Mouse (Mus musculus) limb, embryonic 15.5 days (tissue): ENCODE measurements at regions not wholly inside any gene's neighbourhood (a gene's known extent, or its start where the extent isn't known, plus 50 kb on each side); places are given as distances from the start of the nearest gene placed in this dataset.

ENCODE experiments used
- ATAC-seq: fragments of 200-750 bp; cut with Nextera tagmentation; 2 replicates; pipeline ENCODE4 v1.8.0; 2017; ENCODE audit warnings: low read depth, moderate TSS enrichment; ENCODE audit not compliant: insufficient number of reproducible peaks, low FRiP score, low TSS enrichment
- H3K27ac ChIP-seq: fragments of 300-500 bp; sonication (generic); 2 replicates; pipeline ENCODE4 v1.5.1; 2015; ENCODE audit warnings: moderate library complexity, mild to moderate bottlenecking, inconsistent platforms
- H3K27me3 ChIP-seq: fragments of 300-500 bp; sonication (generic); 2 replicates; pipeline ENCODE4 v1.6.1; 2015; ENCODE audit warnings: inconsistent platforms
- H3K36me3 ChIP-seq: fragments of 300-500 bp; sonication (generic); 2 replicates; pipeline ENCODE4 v1.6.1; 2015; ENCODE audit warnings: inconsistent platforms
- H3K4me1 ChIP-seq: fragments of 300-500 bp; sonication (generic); 2 replicates; pipeline ENCODE4 v1.6.1; 2015; ENCODE audit warnings: inconsistent platforms
- H3K4me2 ChIP-seq: fragments of 300-500 bp; sonication (generic); 2 replicates; pipeline ENCODE4 v1.6.1; 2015; ENCODE audit warnings: mild to moderate bottlenecking, inconsistent platforms
- H3K4me3 ChIP-seq: fragments of 300-500 bp; sonication (generic); 2 replicates; pipeline ENCODE4 v1.5.1; 2015; ENCODE audit warnings: mild to moderate bottlenecking, inconsistent platforms
- H3K9ac ChIP-seq: fragments of 300-500 bp; sonication (generic); 2 replicates; pipeline ENCODE4 v1.6.1; 2015; ENCODE audit warnings: inconsistent platforms
- H3K9me3 ChIP-seq: fragments of 300-500 bp; sonication (generic); 2 replicates; pipeline ENCODE4 v1.6.1; 2016; ENCODE audit warnings: inconsistent platforms
- WGBS: fragments of 180-500 bp; shearing (Covaris S2); methylation state at CpG from one replicate; pipeline ENCODE4 v1.1.7; 2015; 5-methylcytosine and 5-hydroxymethylcytosine counted together

DNA sequence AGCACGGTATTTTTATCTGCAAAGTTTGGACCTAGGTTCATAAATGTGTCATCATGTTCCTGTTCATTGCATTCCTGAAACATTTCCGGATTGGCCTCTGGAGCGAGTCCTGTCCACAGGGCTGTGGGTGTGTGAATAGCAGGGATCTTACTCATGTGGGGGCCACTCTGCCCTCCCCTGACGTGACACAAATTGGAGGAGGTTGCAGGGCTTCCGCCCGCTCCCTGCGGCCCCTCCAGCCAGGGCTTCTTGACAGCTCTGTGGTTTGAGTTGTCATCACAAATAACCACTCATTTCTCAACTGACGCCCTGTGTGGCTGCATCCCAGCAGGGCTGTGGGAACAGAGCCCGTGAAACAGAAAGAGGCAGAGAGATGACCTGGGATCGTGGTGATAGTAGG, 619.9 kb upstream of the Sall1 start:
- H3K36me3 ChIP-seq: no peaks in the 10 kb centered on the region
- H3K4me2 ChIP-seq: no peak overlapping the region
- no peak for ATAC-seq
- no peak overlapping the region for H3K27ac ChIP-seq
- WGBS: 37% methylated on average over 10 of the region's 10 CpGs
- H3K9ac ChIP-seq: no peak overlapping the region
- H3K4me3 ChIP-seq: no peak overlapping the region
- H3K9me3 ChIP-seq: no peaks in the 10 kb centered on the region
- H3K4me1 ChIP-seq: peaks cover 10% of the 10 kb centered on the region; the same call in 1 of the 2 replicates
- H3K27me3 ChIP-seq: peaks cover 16% of the 10 kb centered on the region

DNA sequence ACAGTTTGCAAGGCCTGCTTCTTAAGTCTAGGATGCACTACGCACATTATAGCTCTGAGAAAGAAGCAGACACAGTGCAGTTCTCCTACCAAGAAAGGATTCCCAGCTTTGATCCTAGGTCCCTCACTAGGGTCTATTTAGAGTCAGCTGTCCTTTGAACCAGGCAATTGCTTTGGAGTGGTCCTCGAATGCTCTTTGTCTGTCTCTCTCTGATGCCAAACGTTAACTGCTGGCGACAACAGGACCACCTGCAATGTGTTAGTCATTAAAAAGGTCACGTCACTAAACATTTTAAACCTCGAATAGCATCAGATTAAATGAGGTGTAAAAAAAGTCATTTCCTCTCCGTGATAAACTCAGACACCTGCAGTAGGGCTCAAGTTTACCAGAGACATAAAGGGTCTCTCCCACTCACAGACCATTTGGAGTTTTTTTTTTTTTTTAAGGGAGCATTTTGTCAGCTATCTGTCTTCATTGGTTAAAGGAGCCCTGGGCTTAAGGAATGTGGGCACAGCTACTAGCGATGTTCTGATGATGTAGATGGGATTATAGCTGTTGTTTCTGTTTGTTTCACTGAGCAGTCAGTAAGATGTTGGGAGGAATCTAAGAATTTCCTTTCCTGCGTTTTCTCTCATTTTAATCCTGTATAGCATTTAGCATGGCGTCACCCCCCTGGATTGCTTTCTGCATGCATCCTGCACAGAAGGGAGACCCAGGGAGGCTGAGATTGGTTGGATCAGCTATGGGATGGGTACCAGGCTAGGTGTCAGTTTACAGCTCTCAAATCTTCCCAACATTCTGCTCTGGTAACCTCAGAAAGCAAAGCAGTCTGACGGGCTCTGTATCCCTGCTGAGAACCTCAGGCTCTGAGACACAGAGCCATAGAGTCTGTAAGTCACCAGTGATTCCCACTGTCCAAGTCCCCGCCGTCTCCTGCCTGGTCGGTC, 615.3 kb upstream of the Sall1 start:
- 16% methylated on average over 14 of the region's 14 CpGs for WGBS
- peaks cover 36% of the 10 kb centered on the region for H3K27me3 ChIP-seq
- no peak overlapping the region for H3K4me2 ChIP-seq
- no peak overlapping the region for H3K27ac ChIP-seq
- ATAC-seq: no peak
- H3K36me3 ChIP-seq: no peaks in the 10 kb centered on the region
- no peaks in the 10 kb centered on the region for H3K9me3 ChIP-seq
- H3K9ac ChIP-seq: no peak overlapping the region
- peaks cover 19% of the 10 kb centered on the region; the same call in 1 of the 2 replicates for H3K4me1 ChIP-seq
- no peak overlapping the region for H3K4me3 ChIP-seq

DNA sequence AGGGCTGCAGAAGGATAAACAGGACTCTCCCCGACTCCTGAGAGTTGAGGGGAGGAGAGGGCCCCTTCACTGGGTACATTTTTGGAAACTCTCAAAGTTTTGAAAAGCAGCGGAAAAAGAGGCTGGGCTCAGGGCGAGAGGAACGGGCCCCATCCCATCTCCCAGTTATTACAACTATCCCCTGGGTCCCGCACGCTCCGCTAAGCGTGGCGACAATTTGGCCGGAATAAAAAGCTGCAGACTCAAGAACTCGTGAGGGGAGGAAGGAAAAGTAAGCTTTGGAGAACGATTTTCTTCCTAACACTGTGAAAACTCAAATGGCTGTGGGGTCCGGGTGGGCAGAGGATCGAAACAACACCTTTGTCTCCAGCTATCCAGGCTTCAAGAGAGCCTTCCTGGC, 611.4 kb upstream of the Sall1 start:
- H3K4me3 ChIP-seq: peak overlapping the region; percentile 13; the same call in 1 of the 2 replicates

DNA sequence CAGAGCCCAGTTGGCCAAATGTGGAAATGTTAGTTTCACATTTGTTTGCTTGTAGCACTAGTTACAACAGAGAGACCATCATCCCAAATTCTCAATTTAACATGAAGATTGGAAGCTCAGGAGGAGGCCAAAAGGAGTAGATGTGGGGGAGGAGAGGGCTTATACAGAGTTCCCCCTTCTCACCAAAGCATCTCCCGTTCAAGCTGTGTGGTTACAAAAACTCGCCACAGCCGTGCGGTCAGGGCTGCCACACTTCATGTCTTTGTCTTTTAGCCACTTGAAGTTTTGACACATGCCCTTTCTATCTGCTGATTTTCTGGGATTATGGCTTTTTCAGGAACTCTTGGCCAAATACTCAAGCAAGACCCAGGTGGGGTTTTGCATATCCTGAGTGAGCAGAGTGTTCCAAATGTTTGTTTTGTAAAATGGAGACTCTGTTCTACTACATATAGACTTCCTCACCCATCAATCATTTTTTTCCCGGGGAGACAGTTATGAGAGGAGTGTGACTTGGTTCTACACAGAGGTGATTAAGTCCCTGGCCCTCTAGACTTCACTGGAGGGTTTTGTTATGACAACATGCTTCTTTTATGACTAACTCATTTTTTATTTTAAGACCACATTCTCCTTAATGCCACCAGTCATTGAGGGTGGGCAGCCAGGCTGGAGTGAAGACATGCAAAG, 605.4 kb upstream of the Sall1 start:
- H3K4me2 ChIP-seq: no peak overlapping the region
- WGBS: 73% methylated on average over 5 of the region's 5 CpGs
- H3K9me3 ChIP-seq: no peaks in the 10 kb centered on the region
- H3K4me1 ChIP-seq: no peaks in the 10 kb centered on the region
- peaks cover 38% of the 10 kb centered on the region for H3K27me3 ChIP-seq
- H3K4me3 ChIP-seq: no peak overlapping the region
- no peak overlapping the region for H3K9ac ChIP-seq
- no peak overlapping the region for H3K27ac ChIP-seq
- no peaks in the 10 kb centered on the region for H3K36me3 ChIP-seq
- no peak for ATAC-seq

More for the DNA sequence above, 611.4 kb upstream of the Sall1 start:
- H3K9ac ChIP-seq: no peak overlapping the region
- 41% methylated on average over 14 of the region's 14 CpGs for WGBS
- peak overlapping the region; percentile 28 for H3K27ac ChIP-seq
- peaks cover 56% of the 10 kb centered on the region for H3K27me3 ChIP-seq
- ATAC-seq: no peak
- H3K36me3 ChIP-seq: no peaks in the 10 kb centered on the region
- peak overlapping the region; percentile 22 for H3K4me2 ChIP-seq
- no peaks in the 10 kb centered on the region for H3K9me3 ChIP-seq
- H3K4me1 ChIP-seq: peaks cover 15% of the 10 kb centered on the region; the same call in 1 of the 2 replicates

DNA sequence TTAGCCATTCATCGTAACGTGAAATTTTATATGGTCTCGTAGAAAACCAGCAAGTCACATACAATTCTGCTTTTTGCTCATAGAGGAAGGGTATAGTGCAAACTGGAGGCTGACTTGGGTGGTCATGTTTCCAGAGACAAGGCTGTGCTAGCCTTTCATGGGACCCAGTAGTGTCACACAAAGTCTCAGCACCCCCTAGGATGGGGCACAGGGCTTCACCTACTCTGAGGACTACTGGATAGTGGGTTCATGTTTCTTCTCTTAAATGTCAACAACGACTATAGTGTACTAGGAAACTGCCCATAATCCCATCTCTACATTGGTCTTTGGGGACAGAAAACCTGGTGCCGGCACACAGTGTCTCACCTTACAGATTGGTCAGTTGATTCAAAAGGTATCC, 603.0 kb upstream of the Sall1 start:
- Histone ChIP-seq H3K27me3 (peaks cover 46% of the 10 kb centered on the region), H3K4me2 (no peak overlapping the region), H3K9me3 (no peaks in the 10 kb centered on the region), H3K9ac (no peak overlapping the region), H3K36me3 (no peaks in the 10 kb centered on the region), H3K27ac (no peak overlapping the region), H3K4me1 (no peaks in the 10 kb centered on the region), H3K4me3 (no peak overlapping the region)
- WGBS: 51% methylated on average over 5 of the region's 5 CpGs
- ATAC-seq: no peak

DNA sequence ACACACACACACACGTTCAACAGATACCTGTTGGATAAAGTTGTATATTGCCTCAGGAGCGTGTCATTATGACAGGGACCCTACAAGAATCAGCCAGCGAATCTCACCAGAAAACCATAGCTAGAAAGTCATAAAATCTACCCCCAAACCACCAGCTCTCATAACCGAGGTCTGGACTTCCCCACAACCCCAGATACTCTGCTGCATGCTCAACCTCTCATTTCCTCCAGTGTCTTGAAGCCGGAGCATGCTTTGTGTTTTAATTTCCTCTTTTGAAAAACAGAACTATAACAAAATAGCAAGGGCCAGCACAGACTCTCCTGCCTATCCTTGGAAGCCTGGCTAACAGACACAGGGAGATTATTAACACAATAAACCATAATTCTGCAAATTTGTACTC, 597.4 kb upstream of the Sall1 start:
- Histone ChIP-seq H3K27ac (no peak overlapping the region), H3K4me2 (no peak overlapping the region), H3K9me3 (no peaks in the 10 kb centered on the region), H3K9ac (no peak overlapping the region), H3K27me3 (peaks cover 39% of the 10 kb centered on the region; the same call in 1 of the 2 replicates), H3K36me3 (no peaks in the 10 kb centered on the region), H3K4me1 (no peaks in the 10 kb centered on the region), H3K4me3 (no peak overlapping the region)
- WGBS: 42% methylated on average over 5 of the region's 5 CpGs
- ATAC-seq: no peak

DNA sequence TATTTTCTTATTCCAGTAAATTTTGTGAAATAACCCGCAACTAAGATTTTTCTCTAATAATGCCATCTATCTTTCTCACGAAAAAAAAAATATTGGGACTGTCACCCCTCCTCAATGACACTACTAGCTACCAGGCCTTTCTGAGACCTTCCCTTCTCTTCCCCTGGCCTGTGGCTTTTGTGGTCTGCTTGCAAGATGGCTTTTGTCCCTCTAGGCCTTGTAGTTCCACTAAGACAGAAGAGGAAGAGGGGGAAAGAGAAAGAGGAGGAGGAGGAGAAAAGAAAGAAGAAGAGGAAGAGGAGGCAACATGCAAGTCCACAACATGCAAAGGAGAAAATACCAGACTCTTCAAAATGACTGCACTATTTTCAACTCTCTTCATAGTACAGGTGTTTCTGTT, 590.9 kb upstream of the Sall1 start:
- Histone ChIP-seq H3K4me1 (no peaks in the 10 kb centered on the region), H3K36me3 (no peaks in the 10 kb centered on the region), H3K9ac (no peak overlapping the region), H3K9me3 (no peaks in the 10 kb centered on the region), H3K4me3 (no peak overlapping the region), H3K27me3 (peaks cover 45% of the 10 kb centered on the region), H3K27ac (no peak overlapping the region), H3K4me2 (no peak overlapping the region)
- WGBS: 86% methylated on average over 2 of the region's 2 CpGs
- ATAC-seq: no peak

DNA sequence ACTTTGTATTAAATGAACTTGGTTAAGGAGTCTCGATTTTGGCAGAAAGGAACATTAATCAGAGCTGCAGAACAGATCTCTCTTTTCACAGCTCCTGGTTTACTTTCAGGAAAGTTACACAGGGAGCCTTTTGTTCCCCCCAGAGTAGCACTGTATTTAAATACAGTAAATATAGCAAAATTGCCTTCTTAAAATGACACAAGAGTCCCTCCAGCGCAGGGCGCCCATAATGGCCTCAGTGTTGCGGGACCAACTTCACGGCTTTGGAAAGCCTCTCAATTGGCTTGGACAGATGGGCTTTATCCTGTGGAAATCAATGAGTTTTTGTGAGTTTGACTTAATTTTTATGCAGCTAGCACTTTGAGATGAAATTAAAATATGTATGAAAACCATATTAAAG, 588.3 kb upstream of the Sall1 start:
- H3K9ac ChIP-seq: no peak overlapping the region
- WGBS: 49% methylated on average over 5 of the region's 5 CpGs
- H3K4me2 ChIP-seq: no peak overlapping the region
- no peaks in the 10 kb centered on the region for H3K4me1 ChIP-seq
- no peak overlapping the region for H3K27ac ChIP-seq
- peaks cover 42% of the 10 kb centered on the region for H3K27me3 ChIP-seq
- peak; percentile 77 for ATAC-seq
- H3K9me3 ChIP-seq: no peaks in the 10 kb centered on the region
- H3K36me3 ChIP-seq: no peaks in the 10 kb centered on the region
- H3K4me3 ChIP-seq: no peak overlapping the region

DNA sequence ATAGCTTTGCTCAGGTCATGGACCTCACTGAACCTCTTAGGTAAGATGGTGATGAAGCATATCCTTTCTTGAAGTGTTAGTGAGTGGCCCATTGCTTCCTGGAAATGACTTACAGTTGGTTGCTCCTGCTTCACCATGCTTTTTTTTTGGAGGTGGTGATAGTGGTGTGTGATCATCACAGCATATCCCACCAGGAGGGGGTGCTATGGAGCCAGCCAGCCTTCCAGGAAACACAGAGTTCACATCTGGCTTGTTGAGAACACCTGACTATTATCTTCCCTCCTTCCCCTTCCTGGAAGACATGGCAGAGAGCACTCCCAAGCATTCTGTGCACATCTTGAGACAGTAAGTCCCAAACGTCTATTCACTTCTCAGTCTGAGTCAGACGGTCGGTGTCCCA, 586.6 kb upstream of the Sall1 start:
- Histone ChIP-seq H3K4me3 (no peak overlapping the region), H3K4me2 (no peak overlapping the region), H3K36me3 (no peaks in the 10 kb centered on the region), H3K27me3 (peaks cover 39% of the 10 kb centered on the region), H3K9ac (no peak overlapping the region), H3K27ac (no peak overlapping the region), H3K4me1 (no peaks in the 10 kb centered on the region), H3K9me3 (no peaks in the 10 kb centered on the region)
- no peak for ATAC-seq
- WGBS: 90% methylated on average over 3 of the region's 3 CpGs

DNA sequence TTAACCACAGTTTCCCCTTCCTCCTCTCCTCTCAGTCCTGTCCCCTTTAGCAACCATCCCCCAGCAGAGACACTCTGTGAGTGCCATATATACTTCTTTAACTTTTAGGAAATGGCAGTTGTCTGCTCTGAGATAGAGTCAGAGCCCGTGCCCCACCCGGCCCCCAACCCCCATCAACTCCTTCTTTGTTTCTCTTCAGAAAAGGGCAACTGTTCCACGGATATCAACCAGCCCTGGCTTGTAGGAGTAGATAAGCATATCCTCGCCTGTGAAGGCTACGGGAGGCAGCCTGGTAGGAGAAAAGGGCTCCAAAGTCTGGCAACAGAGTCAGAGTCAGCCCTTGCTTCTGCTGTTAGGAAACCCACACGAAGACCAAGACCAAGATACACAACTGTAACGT, 574.1 kb upstream of the Sall1 start:
- no peaks in the 10 kb centered on the region for H3K36me3 ChIP-seq
- H3K9ac ChIP-seq: no peak overlapping the region
- H3K27ac ChIP-seq: no peak overlapping the region
- H3K4me3 ChIP-seq: no peak overlapping the region
- no peak for ATAC-seq
- no peaks in the 10 kb centered on the region for H3K4me1 ChIP-seq
- H3K4me2 ChIP-seq: no peak overlapping the region
- H3K27me3 ChIP-seq: peaks cover 9% of the 10 kb centered on the region; the same call in 1 of the 2 replicates
- 72% methylated on average over 7 of the region's 7 CpGs for WGBS
- no peaks in the 10 kb centered on the region for H3K9me3 ChIP-seq

DNA sequence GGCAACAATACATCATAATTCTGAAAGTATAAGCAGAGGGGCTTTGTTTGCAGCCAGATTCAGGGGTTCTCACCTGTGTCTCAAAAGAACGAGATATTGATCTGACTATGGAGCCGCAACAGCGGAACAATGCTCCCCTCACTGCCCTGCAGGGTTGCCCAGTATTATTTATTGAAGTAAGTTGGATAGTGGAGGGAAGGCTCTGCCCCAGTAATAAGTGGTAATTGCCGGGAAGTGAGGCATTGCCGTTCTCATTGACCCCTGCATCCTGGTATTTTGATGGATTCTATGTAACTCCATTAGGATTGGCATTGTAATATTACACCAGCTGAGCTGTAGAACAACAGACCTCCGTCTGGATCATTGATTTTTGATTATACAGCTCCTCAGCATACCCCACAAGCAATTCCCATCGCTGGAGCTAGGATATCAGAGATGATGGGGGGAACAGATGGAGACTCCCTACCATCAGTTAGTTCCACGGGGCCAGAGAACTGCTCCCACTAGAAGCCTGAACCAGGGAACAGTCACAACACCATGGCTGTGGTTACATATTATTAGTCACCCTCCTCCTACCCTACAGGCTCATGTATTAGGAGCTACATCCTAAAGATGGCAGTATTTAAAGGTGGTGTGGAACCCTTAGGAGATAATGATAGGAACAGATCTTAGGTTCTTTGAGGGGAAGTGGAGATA, 572.0 kb upstream of the Sall1 start:
- H3K9ac ChIP-seq: no peak overlapping the region
- 70% methylated on average over 8 of the region's 8 CpGs for WGBS
- no peaks in the 10 kb centered on the region for H3K36me3 ChIP-seq
- H3K27ac ChIP-seq: no peak overlapping the region
- no peak for ATAC-seq
- no peaks in the 10 kb centered on the region for H3K4me1 ChIP-seq
- H3K9me3 ChIP-seq: no peaks in the 10 kb centered on the region
- peaks cover 3% of the 10 kb centered on the region; the same call in 1 of the 2 replicates for H3K27me3 ChIP-seq
- H3K4me3 ChIP-seq: no peak overlapping the region
- no peak overlapping the region for H3K4me2 ChIP-seq

DNA sequence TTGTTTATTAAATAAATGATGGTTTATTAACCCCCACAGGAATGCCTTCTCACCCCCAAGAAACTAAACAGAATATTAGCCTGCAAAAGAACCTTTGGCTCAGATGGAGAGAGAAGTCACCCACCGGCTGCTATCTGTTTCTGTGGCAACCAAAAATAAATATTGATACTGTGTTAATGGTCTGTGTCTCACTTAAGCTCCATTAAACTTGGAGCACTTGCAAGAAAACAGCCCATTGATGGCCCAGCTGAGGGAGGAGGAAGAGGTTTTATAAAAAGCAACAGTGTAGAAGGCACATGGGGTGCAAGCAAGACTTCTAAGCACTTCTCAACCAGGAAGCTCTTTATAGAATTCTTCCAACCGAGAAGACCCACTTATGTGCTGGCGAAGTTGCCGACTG, 565.1 kb upstream of the Sall1 start:
- no peak overlapping the region for H3K27ac ChIP-seq
- H3K27me3 ChIP-seq: no peaks in the 10 kb centered on the region
- H3K4me1 ChIP-seq: no peaks in the 10 kb centered on the region
- H3K4me3 ChIP-seq: no peak overlapping the region
- H3K4me2 ChIP-seq: no peak overlapping the region
- 53% methylated on average over 4 of the region's 4 CpGs for WGBS
- H3K9ac ChIP-seq: no peak overlapping the region
- no peaks in the 10 kb centered on the region for H3K9me3 ChIP-seq
- ATAC-seq: no peak
- H3K36me3 ChIP-seq: no peaks in the 10 kb centered on the region
